Mouse (Mus musculus) myocyte (in vitro differentiated cells): ENCODE measurements around the gene Itga3.
A peak's percentile ranks its signal among the peaks of the same experiment; 100 is the strongest.

Experiments used
- MYOG ChIP-seq, 3 experiments: IDR thresholded peaks; one replicate each; pipeline ENCODE4 v1.6.1; 2011; ENCODE audit warnings: control low read depth in 2 of 3, low read depth in 2 of 3, mild to moderate bottlenecking in 2 of 3; ENCODE audit not compliant: insufficient read length in 2 of 3, control insufficient read depth in 1 of 3, insufficient read depth in 1 of 3
- POLR2A ChIP-seq: IDR thresholded peaks from one replicate; pipeline ENCODE4 v1.6.1; 2011; ENCODE audit warnings: low read depth, mild to moderate bottlenecking, control low read depth, moderate library complexity; ENCODE audit not compliant: insufficient read length
- TCF12 ChIP-seq: IDR thresholded peaks from one replicate; pipeline ENCODE4 v1.6.1; 2011; ENCODE audit warnings: mild to moderate bottlenecking, control low read depth; ENCODE audit not compliant: poor library complexity, insufficient read depth, severe bottlenecking

GRCm38 (mm10) chr11:95010141-95010739 lies 66.4 kb downstream of the Itga3 start:
- TF ChIP-seq POLR2A (peak; percentile 2), MYOG (IDR thresholded peaks at IDR 0.05; ENCODE audit: control insufficient read depth in 1 of 3, insufficient read depth in 1 of 3, insufficient read length in 2 of 3, low read depth in 2 of 3) (no peak), TCF12 (no peak)
